Mouse (Mus musculus): ENCODE measurements around the gene Arsb.

Arsb gene

GRCm38 (mm10) chr13:93922566-93922910 lies 151.1 kb downstream of the Arsb start:
- peak; percentile 48 for DNase-seq (ENCODE audit: low spot score)

GRCm38 (mm10) chr13:93924735-93925432 lies 153.5 kb downstream of the Arsb start:
- DNase-seq (ENCODE audit: low spot score), result no peak

GRCm38 (mm10) chr13:93930561-93931340 lies 159.3 kb downstream of the Arsb start:
- no peak for DNase-seq (ENCODE audit: low spot score)

GRCm38 (mm10) chr13:93936455-93936854 lies 165.0 kb downstream of the Arsb start:
- DNase-seq (ENCODE audit: low spot score), result peak; percentile 34

GRCm38 (mm10) chr13:93938118-93938517 lies 166.7 kb downstream of the Arsb start:
- DNase-seq (ENCODE audit: low spot score), result no peak

GRCm38 (mm10) chr13:93939363-93940127 lies 168.1 kb downstream of the Arsb start:
- peak; percentile 66 for DNase-seq (ENCODE audit: low spot score)

- DNase-seq (ENCODE audit: low spot score), result no peak
Observed at GRCm38 (mm10) chr13:93940742-93941531, 169.5 kb downstream of the Arsb start.

- no peak for DNase-seq (ENCODE audit: low spot score)
Observed at GRCm38 (mm10) chr13:93950996-93951395, 179.6 kb downstream of the Arsb start.

- no peak for DNase-seq (ENCODE audit: low spot score)
Observed at GRCm38 (mm10) chr13:93951555-93951954, 180.1 kb downstream of the Arsb start.

GRCm38 (mm10) chr13:93952466-93952865 lies 181.0 kb downstream of the Arsb start:
- no peak for DNase-seq (ENCODE audit: low spot score)

GRCm38 (mm10) chr13:93957907-93958306 lies 186.5 kb downstream of the Arsb start:
- DNase-seq (ENCODE audit: low spot score), result no peak

GRCm38 (mm10) chr13:93966271-93966670 lies 194.8 kb downstream of the Arsb start:
- DNase-seq (ENCODE audit: low spot score), result no peak

GRCm38 (mm10) chr13:93967138-93967537 lies 195.7 kb downstream of the Arsb start:
- peak; percentile 68 for DNase-seq (ENCODE audit: low spot score)

- DNase-seq (ENCODE audit: low spot score), result no peak
Observed at GRCm38 (mm10) chr13:93970115-93970514, 198.7 kb downstream of the Arsb start.

- DNase-seq (ENCODE audit: low spot score), result no peak
Observed at GRCm38 (mm10) chr13:93972423-93972822, 201.0 kb downstream of the Arsb start.

- no peak for DNase-seq (ENCODE audit: low spot score)
Observed at GRCm38 (mm10) chr13:93975668-93976067, 204.2 kb downstream of the Arsb start.

- no peak for DNase-seq (ENCODE audit: low spot score)
Observed at GRCm38 (mm10) chr13:93976897-93977530, 205.6 kb downstream of the Arsb start.

- no peak for DNase-seq (ENCODE audit: low spot score)
Observed at GRCm38 (mm10) chr13:93978703-93979495, 207.5 kb downstream of the Arsb start.

- no peak for DNase-seq (ENCODE audit: low spot score)
Observed at GRCm38 (mm10) chr13:93979754-93980153, 208.3 kb downstream of the Arsb start.

- no peak for DNase-seq (ENCODE audit: low spot score)
Observed at GRCm38 (mm10) chr13:93984521-93984920, 213.1 kb downstream of the Arsb start.

GRCm38 (mm10) chr13:93985181-93985580 lies 213.8 kb downstream of the Arsb start:
- no peak for DNase-seq (ENCODE audit: low spot score)

Measured in ovary, postnatal 36 days (tissue).